In genomic region chr13:49093471-49093891, GRCm38 (mm10) we compare ENCODE assay signal across 14 mouse cellular contexts. TPM values are rescaled to one million over a fixed set of nuclear protein-coding genes. Genes with fewer than 3 reads are reported as not detected.
DNase-seq lines count a peak whose midpoint lies in the region; ATAC-seq and TF ChIP-seq lines count a peak whose summit lies in the region.
"Had no signal": no experiment of that assay in that cellular context is flagged by ENCODE, and none has a peak within 500 bp of the region (broad histone marks: within the 10 kb centered on the region; RNA-seq: fewer than 3 reads in every experiment).

No protein-coding gene starts in this region.

- no peak overlapping the region for H3K4me2 ChIP-seq in hindbrain, postnatal 0 days (ENCODE audit: low read depth, low read length)
- H3K4me2 ChIP-seq: liver, embryonic 13.5 days; midbrain, embryonic 13.5 days; neural tube, embryonic 12.5 days had no signal

- ATAC-seq in hindbrain, postnatal 0 days, result peak; percentile 70
- ATAC-seq: forebrain, embryonic 16.5 days; midbrain, embryonic 13.5 days had no signal

- H3K36me3 ChIP-seq in hindbrain, postnatal 0 days (ENCODE audit: insufficient read depth, low read length), result peaks cover 34% of the 10 kb centered on the region
- H3K36me3 ChIP-seq in hindbrain, embryonic 10.5 days, result peaks cover 77% of the 10 kb centered on the region
- H3K36me3 ChIP-seq: liver, embryonic 13.5 days had no signal

- no peak overlapping the region for H3K4me3 ChIP-seq in hindbrain, postnatal 0 days (ENCODE audit: low read length)
- H3K4me3 ChIP-seq in hindbrain, embryonic 10.5 days, result no peak overlapping the region
- H3K4me3 ChIP-seq: liver, embryonic 13.5 days; midbrain, embryonic 13.5 days; neural tube, embryonic 12.5 days had no signal

- no peaks in the 10 kb centered on the region for H3K9me3 ChIP-seq in hindbrain, postnatal 0 days (ENCODE audit: low read length)
- H3K9me3 ChIP-seq in hindbrain, embryonic 10.5 days, result no peaks in the 10 kb centered on the region
- H3K9me3 ChIP-seq: liver, embryonic 13.5 days; midbrain, embryonic 13.5 days; neural tube, embryonic 12.5 days had no signal

- H3K27me3 ChIP-seq in hindbrain, postnatal 0 days (ENCODE audit: insufficient read depth, low read length), result no peaks in the 10 kb centered on the region
- H3K27me3 ChIP-seq in hindbrain, embryonic 10.5 days (ENCODE audit: insufficient read depth, poor library complexity, severe bottlenecking), result no peaks in the 10 kb centered on the region
- H3K27me3 ChIP-seq: CH12.LX; liver, embryonic 13.5 days; midbrain, embryonic 13.5 days; neural tube, embryonic 12.5 days had no signal

- no peak overlapping the region for H3K9ac ChIP-seq in hindbrain, postnatal 0 days (replicated peaks; ENCODE audit: low read length)
- H3K9ac ChIP-seq: liver, embryonic 13.5 days; midbrain, embryonic 13.5 days; neural tube, embryonic 12.5 days had no signal

- DNase-seq in hindbrain, postnatal 0 days (ENCODE audit: low spot score), result peak; percentile 53
- no peak for DNase-seq in hindbrain, embryonic 10.5 days (ENCODE audit: low spot score)
- DNase-seq in 416B (ENCODE audit: low read depth), result peak; percentile 18
- DNase-seq in Muller cell, postnatal 12 days (ENCODE audit: inconsistent ontology term), result peak; percentile 62
- peak; percentile 74 to 82 for DNase-seq in cerebellum, postnatal 14 days
- no peak for DNase-seq in frontal cortex, postnatal 14 days (ENCODE audit: low spot score in 2 of 2)
- no peak for DNase-seq in testis, postnatal 10 days (ENCODE audit: low spot score)
- DNase-seq: liver, embryonic 13.5 days; lung, postnatal 14 days; right cerebral cortex, adult 18-20 months had no signal

- no peaks in the 10 kb centered on the region for H3K4me1 ChIP-seq in hindbrain, postnatal 0 days (ENCODE audit: insufficient read depth, low read length)
- no peaks in the 10 kb centered on the region for H3K4me1 ChIP-seq in hindbrain, embryonic 10.5 days (replicated peaks)
- H3K4me1 ChIP-seq: liver, embryonic 13.5 days; midbrain, embryonic 13.5 days; neural tube, embryonic 12.5 days had no signal

- 46% methylated on average over 9 of the region's 9 CpGs for WGBS in hindbrain, postnatal 0 days
- 83% methylated on average over 9 of the region's 9 CpGs for WGBS in hindbrain, embryonic 10.5 days

- peak overlapping the region; percentile 27; the same call in 1 of the 2 replicates for H3K27ac ChIP-seq in hindbrain, postnatal 0 days
- H3K27ac ChIP-seq in hindbrain, embryonic 10.5 days, result no peak overlapping the region
- H3K27ac ChIP-seq: liver, embryonic 13.5 days; midbrain, embryonic 13.5 days; neural tube, embryonic 12.5 days had no signal

- TF ChIP-seq CTCF in hindbrain, postnatal 0 days (IDR thresholded peaks at IDR 0.05; ENCODE audit: low read depth), result no peak

RNA-seq across cellular contexts. Expression of gene Wnk2, which starts 54.3 kb away (rescaled TPM):
- total RNA-seq in hindbrain, postnatal 0 days (2014; rRNA removed), result 63.8 and 68.9 TPM in 2 replicates
- 14.5 and 15.1 TPM in 2 replicates for polyA plus RNA-seq in hindbrain, postnatal 0 days (2015; fragmentation: Nextera tagmentation; extraction: Ambion mirVana)
- polyA plus RNA-seq in hindbrain, embryonic 10.5 days (2016; fragmentation: Nextera tagmentation; extraction: Ambion mirVana), result 4.5 and 8.5 TPM in 2 replicates

Comparison
In these comparisons a context has a peak if more than half of its experiments do, and no peak if none do; other contexts are left out.
1. DNase-seq: peak in hindbrain, postnatal 0 days (single experiment), 416B (single experiment), Muller cell, postnatal 12 days (single experiment) and cerebellum, postnatal 14 days (2 of 2); none in hindbrain, embryonic 10.5 days (single experiment), frontal cortex, postnatal 14 days (0 of 2) and testis, postnatal 10 days (single experiment).